In the genomic region with DNA sequence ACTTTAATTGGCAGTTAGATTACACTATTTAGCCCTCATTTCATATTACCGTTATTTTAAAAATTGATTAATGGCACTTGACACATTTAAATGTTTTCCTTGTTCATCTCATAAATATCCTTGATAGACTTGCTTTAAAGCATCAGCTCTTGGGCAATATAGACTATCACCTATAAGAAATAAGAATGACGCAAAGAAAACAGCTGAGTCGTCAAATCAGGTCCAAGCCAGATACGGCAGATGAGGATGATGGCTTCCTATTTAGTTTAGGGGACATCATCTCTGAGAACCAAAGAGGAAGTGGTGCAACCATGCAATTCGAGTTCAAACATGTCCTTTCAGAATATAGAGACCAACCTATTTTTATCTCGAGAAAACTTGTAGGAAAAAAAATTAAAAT, we compare ENCODE assay signal across 16 mouse cellular contexts.
"Had no signal": no experiment of that assay in that cellular context is flagged by ENCODE, and none has a peak within 500 bp of the region (broad histone marks: within the 10 kb centered on the region; RNA-seq: fewer than 3 reads in every experiment).

No protein-coding gene starts in this region.

- H3K4me3 ChIP-seq: neural tube, embryonic 12.5 days; neural tube, embryonic 13.5 days; neural tube, embryonic 15.5 days; stomach, embryonic 15.5 days had no signal

- H3K36me3 ChIP-seq: neural tube, embryonic 12.5 days; neural tube, embryonic 13.5 days; neural tube, embryonic 15.5 days; stomach, embryonic 15.5 days had no signal

- H3K9me3 ChIP-seq: neural tube, embryonic 12.5 days; neural tube, embryonic 13.5 days; neural tube, embryonic 15.5 days; stomach, embryonic 15.5 days had no signal

- H3K9ac ChIP-seq: neural tube, embryonic 12.5 days; neural tube, embryonic 13.5 days; neural tube, embryonic 15.5 days; stomach, embryonic 15.5 days had no signal

- H3K27me3 ChIP-seq: neural tube, embryonic 12.5 days; neural tube, embryonic 13.5 days; neural tube, embryonic 15.5 days; stomach, embryonic 15.5 days had no signal

- H3K4me2 ChIP-seq: neural tube, embryonic 12.5 days; neural tube, embryonic 13.5 days; neural tube, embryonic 15.5 days; stomach, embryonic 15.5 days had no signal

- DNase-seq: retina, postnatal 1 day; right cerebral cortex, adult 18-20 months; right cerebral cortex, postnatal 14 days; right cerebral cortex, postnatal 25 days; right cerebral cortex, postnatal 4 days; spleen, adult 18-20 months; thymus, adult 18-20 months; thymus, postnatal 14 days; thymus, postnatal 25 days; thymus, postnatal 36 days; thymus, postnatal 4 days had no signal

- H3K27ac ChIP-seq: neural tube, embryonic 12.5 days; neural tube, embryonic 13.5 days; neural tube, embryonic 15.5 days; stomach, embryonic 15.5 days; stomach, postnatal 0 days had no signal

- H3K4me1 ChIP-seq: neural tube, embryonic 12.5 days; neural tube, embryonic 13.5 days; neural tube, embryonic 15.5 days; stomach, embryonic 15.5 days had no signal
